Mouse (Mus musculus): Measurements from ENCODE around the gene Nr5a2. TPM values are rescaled to one million over a fixed set of nuclear protein-coding genes. Genes with fewer than 3 reads are reported as not detected.

Nr5a2 gene
- polyA plus RNA-seq (2015; fragmentation: Nextera tagmentation; extraction: Ambion mirVana): 0.35 and 0.48 TPM in 2 replicates

GRCm38 (mm10) chr1:136960428-136961012 is at the start of gene Nr5a2:
Gene Nr5a2, minus strand, starts transcription at chr1:136960448.
- H3K4me1 ChIP-seq: 0 out of 2 replicates have a peak, but pooled peaks cover 3% of the 10 kb centered on the region
- H3K4me3 ChIP-seq: no peak within 1 kb of the TSS
- no peaks in the 10 kb centered on the region for H3K9me3 ChIP-seq (replicated peaks)
- H3K4me2 ChIP-seq: no peak within 1 kb of the TSS
- peaks cover 49% of the 10 kb centered on the region for H3K27me3 ChIP-seq
- H3K27ac ChIP-seq: no peak within 1 kb of the TSS
- no peaks in the 10 kb centered on the region for H3K36me3 ChIP-seq (ENCODE audit: poor library complexity, severe bottlenecking)
- no peak within 1 kb of the TSS for H3K9ac ChIP-seq
- WGBS: 77% methylated on average over 4 of the region's 4 CpGs
- ATAC-seq: no peak

DNA sequence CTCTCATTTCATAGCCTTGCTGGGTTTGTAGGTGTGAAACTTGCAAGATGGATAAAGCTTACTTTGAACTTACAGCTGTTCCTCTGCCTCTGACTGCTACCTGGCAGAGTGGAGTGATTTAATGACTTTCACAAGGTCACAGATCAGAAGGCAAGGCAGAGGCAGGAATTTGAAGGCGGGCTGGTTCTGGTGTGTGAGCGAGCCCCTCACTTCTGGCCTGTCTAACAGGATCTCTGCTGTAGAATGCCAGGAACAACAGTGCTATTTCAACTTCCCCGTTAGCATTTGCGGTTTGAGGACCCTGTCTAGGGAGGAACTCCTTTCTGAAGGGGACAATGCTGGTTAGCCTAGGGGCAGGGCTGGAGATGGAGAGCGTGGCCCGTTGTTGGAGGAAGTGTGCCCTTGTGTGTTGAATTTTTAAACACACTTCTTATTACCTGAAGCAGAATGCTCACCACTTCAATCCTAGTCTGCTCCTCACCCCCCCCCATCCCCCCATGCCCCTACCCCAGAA is 48.5 kb upstream of the Nr5a2 start:
- 79% methylated on average over 6 of the region's 6 CpGs for WGBS
- no peak for ATAC-seq
- H3K9ac ChIP-seq: no peak overlapping the region
- no peak overlapping the region for H3K27ac ChIP-seq
- no peaks in the 10 kb centered on the region for H3K27me3 ChIP-seq
- H3K9me3 ChIP-seq (replicated peaks): no peaks in the 10 kb centered on the region
- H3K4me3 ChIP-seq: no peak overlapping the region
- no peak overlapping the region for H3K4me2 ChIP-seq
- no peaks in the 10 kb centered on the region for H3K4me1 ChIP-seq
- H3K36me3 ChIP-seq (ENCODE audit: poor library complexity, severe bottlenecking): no peaks in the 10 kb centered on the region

GRCm38 (mm10) chr1:137003816-137004215 is 43.6 kb upstream of the Nr5a2 start:
- H3K4me2 ChIP-seq: no peak overlapping the region
- H3K27ac ChIP-seq: no peak overlapping the region
- no peak for ATAC-seq
- H3K9me3 ChIP-seq (replicated peaks): no peaks in the 10 kb centered on the region; the same call in none of the 2 replicates
- no peaks in the 10 kb centered on the region for H3K27me3 ChIP-seq
- no peak overlapping the region for H3K4me3 ChIP-seq
- no peaks in the 10 kb centered on the region for H3K36me3 ChIP-seq (ENCODE audit: poor library complexity, severe bottlenecking)
- WGBS: 87% methylated on average over 1 of the region's 1 CpGs
- H3K4me1 ChIP-seq: no peaks in the 10 kb centered on the region
- no peak overlapping the region for H3K9ac ChIP-seq

DNA sequence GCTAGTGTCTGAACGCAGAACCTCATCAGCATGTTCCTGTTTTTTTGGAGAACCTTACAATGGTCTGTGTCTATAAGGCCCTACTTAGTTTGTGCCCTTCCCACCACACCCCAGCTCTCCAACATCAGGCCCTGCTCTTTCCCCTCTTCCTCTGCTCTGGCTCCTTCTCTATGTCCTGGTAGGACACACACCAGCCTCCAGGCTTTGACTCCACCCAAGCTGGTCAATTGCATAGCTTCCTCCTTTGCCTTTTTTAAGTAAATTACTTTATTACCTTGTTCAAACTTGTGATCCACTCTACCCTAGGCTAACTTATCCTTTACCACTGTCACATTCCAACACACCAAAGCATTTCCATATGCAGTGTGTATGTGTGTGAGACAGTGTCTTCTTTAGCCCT is 42.9 kb upstream of the Nr5a2 start:
- Histone ChIP-seq H3K36me3 (ENCODE audit: poor library complexity, severe bottlenecking) (no peaks in the 10 kb centered on the region), H3K9me3 (replicated peaks) (no peaks in the 10 kb centered on the region; the same call in none of the 2 replicates), H3K27me3 (no peaks in the 10 kb centered on the region), H3K4me2 (no peak overlapping the region), H3K4me3 (no peak overlapping the region), H3K9ac (no peak overlapping the region), H3K4me1 (no peaks in the 10 kb centered on the region), H3K27ac (no peak overlapping the region)
- no peak for ATAC-seq
- 93% methylated on average over 1 of the region's 1 CpGs for WGBS

DNA sequence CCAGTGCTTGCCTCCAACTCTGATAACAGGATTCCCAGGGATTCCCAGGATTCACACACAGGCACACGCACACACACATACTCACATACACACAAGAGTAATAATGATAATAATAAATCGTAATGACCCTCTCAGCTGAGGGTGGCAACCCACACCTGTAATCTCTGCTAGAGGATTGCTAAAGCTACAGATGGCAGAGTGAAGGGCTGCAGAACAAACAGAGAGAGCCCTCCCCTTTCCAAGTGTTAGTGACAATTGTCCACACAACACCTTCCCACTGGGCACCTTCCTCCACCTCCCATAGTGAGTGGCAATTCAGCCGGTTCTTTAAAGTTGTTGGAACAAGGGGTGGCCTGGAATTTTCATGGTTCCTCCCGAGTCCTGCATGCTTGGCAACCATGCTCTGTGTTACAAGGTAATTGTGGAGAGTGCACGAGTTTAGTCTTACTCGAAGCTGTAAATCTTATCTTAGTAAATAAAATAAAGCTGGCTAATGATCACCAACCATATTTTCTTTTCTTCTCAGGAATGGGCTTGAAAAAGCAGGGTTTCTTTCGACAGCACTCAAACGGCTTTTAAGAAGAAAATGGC is 31.6 kb upstream of the Nr5a2 start:
- WGBS: 80% methylated on average over 8 of the region's 8 CpGs

GRCm38 (mm10) chr1:136980253-136980893 is 20.1 kb upstream of the Nr5a2 start:
- WGBS: 83% methylated on average over 5 of the region's 5 CpGs
- Histone ChIP-seq H3K4me1 (no peaks in the 10 kb centered on the region), H3K9me3 (replicated peaks) (no peaks in the 10 kb centered on the region), H3K9ac (no peak overlapping the region), H3K4me2 (no peak overlapping the region), H3K27me3 (no peaks in the 10 kb centered on the region), H3K36me3 (ENCODE audit: poor library complexity, severe bottlenecking) (no peaks in the 10 kb centered on the region), H3K4me3 (no peak overlapping the region), H3K27ac (no peak overlapping the region)
- ATAC-seq: no peak

More for the DNA sequence above, 31.6 kb upstream of the Nr5a2 start:
- Histone ChIP-seq H3K27ac (no peak overlapping the region), H3K4me1 (no peaks in the 10 kb centered on the region), H3K27me3 (no peaks in the 10 kb centered on the region), H3K9me3 (replicated peaks) (no peaks in the 10 kb centered on the region), H3K4me3 (no peak overlapping the region), H3K4me2 (no peak overlapping the region), H3K36me3 (ENCODE audit: poor library complexity, severe bottlenecking) (no peaks in the 10 kb centered on the region), H3K9ac (no peak overlapping the region)
- ATAC-seq: no peak

- Histone ChIP-seq H3K4me1 (no peaks in the 10 kb centered on the region), H3K27ac (no peak overlapping the region), H3K27me3 (no peaks in the 10 kb centered on the region), H3K4me2 (no peak overlapping the region), H3K36me3 (ENCODE audit: poor library complexity, severe bottlenecking) (no peaks in the 10 kb centered on the region), H3K4me3 (no peak overlapping the region), H3K9me3 (replicated peaks) (no peaks in the 10 kb centered on the region), H3K9ac (no peak overlapping the region)
- WGBS: 93% methylated on average over 3 of the region's 3 CpGs
- ATAC-seq: no peak
Observed at GRCm38 (mm10) chr1:136977867-136978266, 17.6 kb upstream of the Nr5a2 start.

- H3K4me2 ChIP-seq: no peak overlapping the region
- no peaks in the 10 kb centered on the region for H3K36me3 ChIP-seq (ENCODE audit: poor library complexity, severe bottlenecking)
- no peak overlapping the region for H3K4me3 ChIP-seq
- H3K27me3 ChIP-seq: no peaks in the 10 kb centered on the region
- no peak overlapping the region for H3K27ac ChIP-seq
- no peak for ATAC-seq
- H3K9me3 ChIP-seq (replicated peaks): no peaks in the 10 kb centered on the region
- H3K9ac ChIP-seq: no peak overlapping the region
- H3K4me1 ChIP-seq: no peaks in the 10 kb centered on the region
- 80% methylated on average over 3 of the region's 3 CpGs for WGBS
Observed at GRCm38 (mm10) chr1:136974040-136974439, 13.8 kb upstream of the Nr5a2 start.

DNA sequence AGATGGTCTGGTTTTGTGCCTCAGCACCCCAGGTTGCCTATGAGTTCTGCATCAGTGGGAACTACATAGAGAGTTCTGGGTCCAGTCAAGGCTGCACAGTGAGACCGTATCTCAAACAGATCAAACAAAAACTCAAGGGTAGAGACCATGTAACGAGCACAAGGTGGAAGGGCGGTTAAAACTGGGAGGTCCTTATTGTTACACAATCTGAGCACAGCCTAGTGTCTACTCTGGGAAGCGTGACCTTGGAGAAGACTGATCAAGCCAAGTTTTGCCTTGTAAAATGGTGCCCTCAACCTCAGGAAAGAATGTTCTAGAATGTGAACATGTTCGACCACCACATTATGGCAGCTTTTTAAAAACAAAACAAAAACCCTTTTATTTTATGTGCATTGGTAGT is 12.8 kb upstream of the Nr5a2 start:
- no peak for ATAC-seq
- no peaks in the 10 kb centered on the region for H3K4me1 ChIP-seq
- no peaks in the 10 kb centered on the region for H3K9me3 ChIP-seq (replicated peaks)
- no peak overlapping the region for H3K4me2 ChIP-seq
- no peaks in the 10 kb centered on the region for H3K27me3 ChIP-seq
- H3K9ac ChIP-seq: no peak overlapping the region
- H3K36me3 ChIP-seq (ENCODE audit: poor library complexity, severe bottlenecking): no peaks in the 10 kb centered on the region
- H3K4me3 ChIP-seq: no peak overlapping the region
- 86% methylated on average over 5 of the region's 5 CpGs for WGBS
- H3K27ac ChIP-seq: no peak overlapping the region

DNA sequence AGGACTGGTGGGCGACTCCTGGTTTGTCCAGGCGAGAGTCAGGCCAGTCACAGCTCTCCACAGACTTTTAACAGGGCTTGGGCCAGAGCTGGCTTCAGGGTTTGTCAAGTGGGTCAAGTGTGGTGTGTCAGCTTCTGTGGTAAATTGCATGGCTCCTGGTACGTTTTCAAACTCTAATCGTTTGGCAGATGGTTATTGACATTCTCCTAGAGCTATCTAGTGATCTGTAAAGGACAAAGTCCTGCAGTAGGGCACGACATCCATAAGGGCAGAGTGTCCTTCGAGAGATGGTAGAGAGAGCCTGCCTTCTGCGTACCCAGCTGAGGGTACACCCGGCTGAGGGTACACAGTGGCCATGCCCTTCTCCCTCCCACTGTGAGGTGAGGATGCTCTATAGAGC is 10.7 kb upstream of the Nr5a2 start:
- Histone ChIP-seq H3K9me3 (replicated peaks) (no peaks in the 10 kb centered on the region), H3K27ac (no peak overlapping the region), H3K4me2 (no peak overlapping the region), H3K9ac (no peak overlapping the region), H3K4me1 (no peaks in the 10 kb centered on the region), H3K36me3 (ENCODE audit: poor library complexity, severe bottlenecking) (no peaks in the 10 kb centered on the region), H3K27me3 (no peaks in the 10 kb centered on the region), H3K4me3 (no peak overlapping the region)
- no peak for ATAC-seq
- WGBS: 89% methylated on average over 8 of the region's 8 CpGs

GRCm38 (mm10) chr1:136966728-136967386 is 6.6 kb upstream of the Nr5a2 start:
- H3K36me3 ChIP-seq (ENCODE audit: poor library complexity, severe bottlenecking): no peaks in the 10 kb centered on the region
- H3K4me2 ChIP-seq: no peak overlapping the region
- H3K27ac ChIP-seq: no peak overlapping the region
- H3K9me3 ChIP-seq (replicated peaks): no peaks in the 10 kb centered on the region
- no peak overlapping the region for H3K4me3 ChIP-seq
- WGBS: 82% methylated on average over 12 of the region's 12 CpGs
- H3K27me3 ChIP-seq: no peaks in the 10 kb centered on the region
- ATAC-seq: no peak
- H3K4me1 ChIP-seq: no peaks in the 10 kb centered on the region
- no peak overlapping the region for H3K9ac ChIP-seq

GRCm38 (mm10) chr1:136959491-136959890 is 757 bp downstream of the Nr5a2 start:
- WGBS: 60% methylated on average over 1 of the region's 1 CpGs
- no peak for ATAC-seq
- H3K36me3 ChIP-seq (ENCODE audit: poor library complexity, severe bottlenecking): no peaks in the 10 kb centered on the region

More at GRCm38 (mm10) chr1:136959491-136959890, 757 bp downstream of the Nr5a2 start:
- Histone ChIP-seq H3K27ac (no peak overlapping the region), H3K9ac (no peak overlapping the region), H3K4me1 (0 out of 2 replicates have a peak, but pooled peaks cover 3% of the 10 kb centered on the region), H3K9me3 (replicated peaks) (no peaks in the 10 kb centered on the region), H3K27me3 (peaks cover 59% of the 10 kb centered on the region), H3K4me2 (no peak overlapping the region), H3K4me3 (no peak overlapping the region)
